Mouse (Mus musculus): ENCODE data around the gene Acyp1.

- TF ChIP-seq CTCF (IDR thresholded peaks at IDR 0.05; ENCODE audit: low read depth) (no peak), EP300 (IDR thresholded peaks at IDR 0.05; ENCODE audit: low read depth) (no peak)
These were observed 8.7 kb upstream of the Acyp1 start for GRCm38 (mm10) chr12:85296915-85297314.

Data from liver, embryonic 14.5 days (tissue).